Mouse (Mus musculus): ENCODE data around the gene Ttc36.

Ttc36 gene

GRCm38 (mm10) chr9:44802808-44803450, at the start of gene Ttc36:
Ttc36 (minus strand) TSS chr9:44803072.
- DNase-seq, result no peak

GRCm38 (mm10) chr9:44847446-44847845, 44.6 kb upstream of the Ttc36 start:
- DNase-seq, result no peak

GRCm38 (mm10) chr9:44841241-44841640, 38.4 kb upstream of the Ttc36 start:
- no peak for DNase-seq

- peak; percentile 55 for DNase-seq
Observed at GRCm38 (mm10) chr9:44836439-44836838, 33.6 kb upstream of the Ttc36 start.

GRCm38 (mm10) chr9:44832356-44832755, 29.5 kb upstream of the Ttc36 start:
- DNase-seq, result no peak

GRCm38 (mm10) chr9:44830506-44830905, 27.6 kb upstream of the Ttc36 start:
- DNase-seq, result no peak

- no peak for DNase-seq
Observed at GRCm38 (mm10) chr9:44828944-44829343, 26.1 kb upstream of the Ttc36 start.

GRCm38 (mm10) chr9:44826660-44827059, 23.8 kb upstream of the Ttc36 start:
- no peak for DNase-seq

- DNase-seq, result no peak
Observed at GRCm38 (mm10) chr9:44819920-44820827, 17.3 kb upstream of the Ttc36 start.

- no peak for DNase-seq
Observed at GRCm38 (mm10) chr9:44817522-44817921, 14.7 kb upstream of the Ttc36 start.

- no peak for DNase-seq
Observed at GRCm38 (mm10) chr9:44814179-44814578, 11.3 kb upstream of the Ttc36 start.

GRCm38 (mm10) chr9:44810316-44810715, 7.4 kb upstream of the Ttc36 start:
- no peak for DNase-seq

GRCm38 (mm10) chr9:44807778-44808177, 4.9 kb upstream of the Ttc36 start:
- DNase-seq, result no peak

- DNase-seq, result no peak
Observed at GRCm38 (mm10) chr9:44807141-44807540, 4.3 kb upstream of the Ttc36 start.

GRCm38 (mm10) chr9:44805536-44805935, 2.7 kb upstream of the Ttc36 start:
- no peak for DNase-seq

GRCm38 (mm10) chr9:44804678-44805077, 1.8 kb upstream of the Ttc36 start:
- no peak for DNase-seq

GRCm38 (mm10) chr9:44801669-44802068, 1.2 kb downstream of the Ttc36 start:
- no peak for DNase-seq

GRCm38 (mm10) chr9:44799958-44800324, 2.9 kb downstream of the Ttc36 start:
- DNase-seq, result no peak

GRCm38 (mm10) chr9:44799102-44799957, 3.5 kb downstream of the Ttc36 start, which contains the start of gene Tmem25:
Tmem25 (minus strand) TSS chr9:44799307.
- DNase-seq, result peak; percentile 94

- peak; percentile 52 for DNase-seq
Observed at GRCm38 (mm10) chr9:44798298-44798697, 4.6 kb downstream of the Ttc36 start.

GRCm38 (mm10) chr9:44792842-44793241, 10.0 kb downstream of the Ttc36 start:
- no peak for DNase-seq

GRCm38 (mm10) chr9:44772750-44773651, 29.9 kb downstream of the Ttc36 start:
- peak; percentile 90 for DNase-seq

All from cerebellum, adult 11-12 months (tissue).